Mouse (Mus musculus) stomach, embryonic 15.5 days (tissue): ENCODE results near the gene Map7. TPM values are rescaled to one million over a fixed set of nuclear protein-coding genes. Genes with fewer than 3 reads are reported as not detected.

Source experiments
- ATAC-seq: fragments of 200-750 bp; cut with Nextera tagmentation; 2 replicates; pipeline ENCODE4 v1.8.0; 2017; ENCODE audit warnings: low read depth, moderate number of reproducible peaks, moderate TSS enrichment; ENCODE audit not compliant: insufficient read depth, low FRiP score
- H3K27ac ChIP-seq: fragments of 300-500 bp; sonication (generic); 2 replicates; pipeline ENCODE4 v1.5.1; 2015; ENCODE audit warnings: mild to moderate bottlenecking, inconsistent platforms
- H3K27me3 ChIP-seq: fragments of 300-500 bp; sonication (generic); replicated peaks from 2 replicates; pipeline ENCODE4 v1.6.1; 2015; ENCODE audit warnings: inconsistent platforms
- H3K36me3 ChIP-seq: fragments of 300-500 bp; sonication (generic); 2 replicates; pipeline ENCODE4 v1.6.1; 2015; ENCODE audit warnings: inconsistent platforms
- H3K4me1 ChIP-seq: fragments of 300-500 bp; sonication (generic); 2 replicates; pipeline ENCODE4 v1.6.1; 2015; ENCODE audit warnings: inconsistent platforms
- H3K4me2 ChIP-seq: fragments of 300-500 bp; sonication (generic); 2 replicates; pipeline ENCODE4 v1.6.1; 2015; ENCODE audit warnings: mild to moderate bottlenecking, inconsistent platforms
- H3K4me3 ChIP-seq: fragments of 300-500 bp; sonication (generic); replicated peaks from 2 replicates; pipeline ENCODE4 v1.5.1; 2015; ENCODE audit warnings: inconsistent platforms
- H3K9ac ChIP-seq: fragments of 300-500 bp; sonication (generic); 2 replicates; pipeline ENCODE4 v1.6.1; 2015; ENCODE audit warnings: inconsistent platforms
- H3K9me3 ChIP-seq: fragments of 300-500 bp; sonication (generic); 2 replicates; pipeline ENCODE4 v1.6.1; 2016; ENCODE audit warnings: inconsistent platforms
- WGBS: fragments of 180-500 bp; shearing (Covaris S2); methylation state at CpG from one replicate; pipeline ENCODE4 v1.1.7; 2015; 5-methylcytosine and 5-hydroxymethylcytosine counted together
- polyA plus RNA-seq: library from polyadenylated mRNA; unstranded; fragments of >200 nt; fragmentation: Nextera tagmentation; extraction: Ambion mirVana; gene quantifications from 2 replicates; pipeline ENCODE4 v1.2.1, GENCODE M21; 2015

Map7 gene
- polyA plus RNA-seq, 1 experiment from 2014 or later: 21.2 TPM

GRCm38 (mm10) chr10:20173733-20174132, 25.5 kb downstream of the Map7 start:
- Histone ChIP-seq H3K9me3 (no peaks in the 10 kb centered on the region), H3K4me3 (no peak overlapping the region), H3K27ac (no peak overlapping the region), H3K9ac (no peak overlapping the region), H3K4me2 (no peak overlapping the region), H3K27me3 (no peaks in the 10 kb centered on the region), H3K36me3 (no peaks in the 10 kb centered on the region), H3K4me1 (peaks cover 6% of the 10 kb centered on the region; the same call in 1 of the 2 replicates)
- ATAC-seq: no peak
- WGBS: 68% methylated on average over 4 of the region's 4 CpGs

- no peaks in the 10 kb centered on the region for H3K9me3 ChIP-seq
- H3K4me2 ChIP-seq: no peak overlapping the region
- WGBS: 67% methylated on average over 7 of the region's 7 CpGs
- H3K9ac ChIP-seq: no peak overlapping the region
- H3K4me1 ChIP-seq: 0 out of 2 replicates have a peak, but pooled peaks cover 1% of the 10 kb centered on the region
- no peak overlapping the region for H3K27ac ChIP-seq
- H3K36me3 ChIP-seq: no peaks in the 10 kb centered on the region
- H3K27me3 ChIP-seq: no peaks in the 10 kb centered on the region
- no peak overlapping the region for H3K4me3 ChIP-seq
- ATAC-seq: no peak
These were observed 27.8 kb downstream of the Map7 start for GRCm38 (mm10) chr10:20176054-20176453.

GRCm38 (mm10) chr10:20178807-20179605, 30.7 kb downstream of the Map7 start:
- Histone ChIP-seq H3K4me2 (no peak overlapping the region), H3K27ac (peak overlapping the region; percentile 78; the same call in 1 of the 2 replicates), H3K27me3 (no peaks in the 10 kb centered on the region), H3K4me3 (no peak overlapping the region), H3K4me1 (0 out of 2 replicates have a peak, but pooled peaks cover 4% of the 10 kb centered on the region), H3K9ac (no peak overlapping the region), H3K36me3 (no peaks in the 10 kb centered on the region), H3K9me3 (no peaks in the 10 kb centered on the region)
- peak; percentile 59; the same call in 1 of the 2 replicates for ATAC-seq
- 38% methylated on average over 12 of the region's 12 CpGs for WGBS

GRCm38 (mm10) chr10:20181198-20181597, 32.9 kb downstream of the Map7 start:
- H3K4me3 ChIP-seq: no peak overlapping the region
- H3K36me3 ChIP-seq: no peaks in the 10 kb centered on the region
- WGBS: 32% methylated on average over 10 of the region's 10 CpGs
- ATAC-seq: no peak
- H3K4me1 ChIP-seq: 0 out of 2 replicates have a peak, but pooled peaks cover 4% of the 10 kb centered on the region
- H3K27ac ChIP-seq: no peak overlapping the region
- H3K4me2 ChIP-seq: no peak overlapping the region
- H3K9ac ChIP-seq: no peak overlapping the region
- no peaks in the 10 kb centered on the region for H3K9me3 ChIP-seq
- no peaks in the 10 kb centered on the region for H3K27me3 ChIP-seq

- no peak overlapping the region for H3K9ac ChIP-seq
- no peak overlapping the region for H3K27ac ChIP-seq
- 56% methylated on average over 11 of the region's 11 CpGs for WGBS
These were observed 33.6 kb downstream of the Map7 start for GRCm38 (mm10) chr10:20181680-20182399.

GRCm38 (mm10) chr10:20184326-20184725, 36.1 kb downstream of the Map7 start:
- Histone ChIP-seq H3K27me3 (no peaks in the 10 kb centered on the region), H3K27ac (no peak overlapping the region), H3K36me3 (no peaks in the 10 kb centered on the region), H3K4me2 (no peak overlapping the region), H3K9me3 (no peaks in the 10 kb centered on the region), H3K9ac (no peak overlapping the region), H3K4me3 (no peak overlapping the region), H3K4me1 (0 out of 2 replicates have a peak, but pooled peaks cover 4% of the 10 kb centered on the region)
- ATAC-seq: no peak
- WGBS: 68% methylated on average over 4 of the region's 4 CpGs

More at GRCm38 (mm10) chr10:20181680-20182399, 33.6 kb downstream of the Map7 start:
- Histone ChIP-seq H3K4me3 (no peak overlapping the region), H3K4me2 (no peak overlapping the region), H3K27me3 (no peaks in the 10 kb centered on the region), H3K36me3 (no peaks in the 10 kb centered on the region), H3K9me3 (no peaks in the 10 kb centered on the region), H3K4me1 (0 out of 2 replicates have a peak, but pooled peaks cover 4% of the 10 kb centered on the region)
- ATAC-seq: no peak

- H3K4me1 ChIP-seq: 0 out of 2 replicates have a peak, but pooled peaks cover 4% of the 10 kb centered on the region
- no peak for ATAC-seq
- 80% methylated on average over 4 of the region's 4 CpGs for WGBS
- no peak overlapping the region for H3K9ac ChIP-seq
- H3K36me3 ChIP-seq: no peaks in the 10 kb centered on the region
- no peak overlapping the region for H3K27ac ChIP-seq
- no peak overlapping the region for H3K4me3 ChIP-seq
- no peaks in the 10 kb centered on the region for H3K9me3 ChIP-seq
- no peak overlapping the region for H3K4me2 ChIP-seq
- H3K27me3 ChIP-seq: no peaks in the 10 kb centered on the region
These were observed 37.0 kb downstream of the Map7 start for GRCm38 (mm10) chr10:20185264-20185663.

GRCm38 (mm10) chr10:20185806-20186205, 37.5 kb downstream of the Map7 start:
- Histone ChIP-seq H3K4me2 (no peak overlapping the region), H3K4me3 (no peak overlapping the region), H3K27ac (no peak overlapping the region), H3K27me3 (no peaks in the 10 kb centered on the region), H3K9me3 (no peaks in the 10 kb centered on the region), H3K9ac (no peak overlapping the region), H3K36me3 (no peaks in the 10 kb centered on the region), H3K4me1 (0 out of 2 replicates have a peak, but pooled peaks cover 4% of the 10 kb centered on the region)
- ATAC-seq: no peak
- WGBS: 96% methylated on average over 2 of the region's 2 CpGs

GRCm38 (mm10) chr10:20186800-20187273, 38.6 kb downstream of the Map7 start:
- Histone ChIP-seq H3K4me1 (no peaks in the 10 kb centered on the region), H3K4me2 (no peak overlapping the region), H3K27me3 (no peaks in the 10 kb centered on the region), H3K36me3 (no peaks in the 10 kb centered on the region), H3K27ac (peak overlapping the region; percentile 71), H3K9me3 (no peaks in the 10 kb centered on the region), H3K4me3 (no peak overlapping the region), H3K9ac (no peak overlapping the region)
- 60% methylated on average over 5 of the region's 5 CpGs for WGBS
- peak; percentile 76 for ATAC-seq

GRCm38 (mm10) chr10:20190139-20190747, 42.0 kb downstream of the Map7 start:
- H3K27ac ChIP-seq: no peak overlapping the region
- WGBS: 70% methylated on average over 6 of the region's 6 CpGs
- H3K36me3 ChIP-seq: no peaks in the 10 kb centered on the region
- H3K27me3 ChIP-seq: no peaks in the 10 kb centered on the region
- no peak overlapping the region for H3K4me3 ChIP-seq
- H3K4me1 ChIP-seq: 0 out of 2 replicates have a peak, but pooled peaks cover 2% of the 10 kb centered on the region
- ATAC-seq: no peak
- H3K4me2 ChIP-seq: no peak overlapping the region
- H3K9ac ChIP-seq: no peak overlapping the region
- H3K9me3 ChIP-seq: no peaks in the 10 kb centered on the region

- ATAC-seq: no peak
- no peak overlapping the region for H3K4me3 ChIP-seq
- no peaks in the 10 kb centered on the region for H3K36me3 ChIP-seq
- H3K9me3 ChIP-seq: no peaks in the 10 kb centered on the region
- H3K27me3 ChIP-seq: no peaks in the 10 kb centered on the region
- H3K4me2 ChIP-seq: no peak overlapping the region
- 48% methylated on average over 13 of the region's 13 CpGs for WGBS
- no peak overlapping the region for H3K27ac ChIP-seq
- no peak overlapping the region for H3K9ac ChIP-seq
- 0 out of 2 replicates have a peak, but pooled peaks cover 3% of the 10 kb centered on the region for H3K4me1 ChIP-seq
These were observed 46.7 kb downstream of the Map7 start for GRCm38 (mm10) chr10:20194847-20195540.
